Mouse (Mus musculus): ENCODE data around the gene Muc1. TPM values are rescaled to one million over a fixed set of nuclear protein-coding genes. Genes with fewer than 3 reads are reported as not detected.

Muc1 gene
- polyA plus RNA-seq, 1 experiment from 2014 or later: 0.56 TPM

- Histone ChIP-seq H3K4me1 (peaks cover 43% of the 10 kb centered on the region), H3K36me3 (no peaks in the 10 kb centered on the region), H3K27ac (replicated peaks) (peak overlapping the region; percentile 72), H3K4me2 (peak overlapping the region; percentile 89), H3K27me3 (replicated peaks) (peaks cover 15% of the 10 kb centered on the region), H3K9ac (replicated peaks) (no peak overlapping the region), H3K9me3 (replicated peaks) (no peaks in the 10 kb centered on the region), H3K4me3 (replicated peaks) (peak overlapping the region; percentile 44; the same call in 1 of the 2 replicates)
- 53% methylated on average over 7 of the region's 7 CpGs for WGBS
- ATAC-seq (ENCODE audit: low FRiP score): no peak
These were observed 49.2 kb downstream of the Muc1 start for GRCm38 (mm10) chr3:89278107-89278506.

- Histone ChIP-seq H3K4me2 (peak overlapping the region; percentile 89), H3K36me3 (no peaks in the 10 kb centered on the region), H3K4me3 (replicated peaks) (peak overlapping the region; percentile 44), H3K27ac (replicated peaks) (peak overlapping the region; percentile 72), H3K27me3 (replicated peaks) (peaks cover 15% of the 10 kb centered on the region), H3K9ac (replicated peaks) (peak overlapping the region; percentile 51), H3K4me1 (peaks cover 43% of the 10 kb centered on the region), H3K9me3 (replicated peaks) (no peaks in the 10 kb centered on the region)
- 13% methylated on average over 8 of the region's 8 CpGs for WGBS
- ATAC-seq (ENCODE audit: low FRiP score): no peak
These were observed 49.8 kb downstream of the Muc1 start for GRCm38 (mm10) chr3:89278643-89279042.

DNA sequence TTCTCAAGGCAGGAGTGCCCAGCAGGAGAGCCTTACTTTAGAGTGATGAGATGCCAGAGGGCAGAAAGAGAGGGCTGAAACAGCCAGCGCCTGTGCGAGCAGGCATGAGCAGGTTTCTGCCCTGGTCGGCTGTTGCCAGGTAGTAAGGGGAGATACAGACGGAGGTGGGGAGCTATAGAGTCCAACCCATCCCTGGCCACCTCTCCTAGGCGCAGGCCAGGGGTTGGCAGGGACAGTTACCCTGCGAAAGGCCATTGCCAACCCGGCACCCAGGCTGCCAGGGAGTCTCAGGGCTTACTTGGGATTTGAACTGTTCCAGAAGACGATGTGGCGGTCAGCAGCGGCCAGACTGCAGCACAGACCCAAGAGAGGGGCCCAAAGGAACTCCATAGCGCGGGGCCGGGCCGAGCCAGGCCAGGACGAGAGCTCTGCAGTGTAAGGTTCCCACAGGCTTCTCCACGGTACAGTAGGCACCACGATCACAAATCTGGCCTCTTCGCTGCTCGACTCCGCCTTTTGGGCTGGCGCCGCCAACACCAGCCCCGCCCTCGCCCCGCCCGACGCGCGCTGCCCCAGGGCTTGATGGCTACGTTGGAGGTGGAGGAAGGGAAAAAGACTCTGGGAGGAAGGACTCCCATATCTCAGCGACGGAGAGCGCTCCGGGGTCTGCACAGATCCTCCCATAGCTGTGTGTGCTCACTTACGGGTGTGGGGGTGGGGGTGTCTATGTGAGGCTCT lies 50.5 kb downstream of the Muc1 start:
- peaks cover 15% of the 10 kb centered on the region for H3K27me3 ChIP-seq (replicated peaks)

DNA sequence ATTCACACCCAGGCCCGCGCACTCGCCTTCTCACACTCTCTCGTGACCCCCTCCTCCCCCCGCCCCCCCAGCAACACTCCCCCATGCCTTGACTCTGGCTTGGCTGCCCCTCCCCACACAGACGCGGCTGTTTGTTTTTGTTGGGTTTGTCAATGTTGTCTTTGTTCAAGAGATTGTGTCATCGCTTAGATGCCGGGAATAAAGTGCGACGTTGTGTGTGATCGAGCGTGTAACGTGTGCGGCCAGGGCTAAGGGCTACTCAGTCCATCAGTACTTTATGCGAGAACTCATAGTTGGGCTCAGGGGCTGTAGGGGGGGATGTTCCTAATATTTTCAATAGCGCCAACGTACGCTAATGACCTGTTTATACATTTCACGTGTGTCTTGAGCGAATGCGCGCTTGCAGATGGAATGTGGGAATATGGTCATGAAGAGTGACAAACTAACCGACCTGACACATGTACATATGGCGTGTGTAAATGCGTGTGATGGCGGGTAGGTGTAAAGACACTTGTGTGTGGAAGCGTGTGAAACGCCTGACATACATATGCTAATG lies 51.3 kb downstream of the Muc1 start:
- no peaks in the 10 kb centered on the region for H3K36me3 ChIP-seq
- H3K9ac ChIP-seq (replicated peaks): peak overlapping the region; percentile 51
- H3K4me1 ChIP-seq: peaks cover 43% of the 10 kb centered on the region
- H3K4me2 ChIP-seq: peak overlapping the region; percentile 89
- peak overlapping the region; percentile 72 for H3K27ac ChIP-seq (replicated peaks)
- peak overlapping the region; percentile 44 for H3K4me3 ChIP-seq (replicated peaks)
- WGBS: 1% methylated on average over 29 of the region's 29 CpGs
- peak; percentile 20 for ATAC-seq (ENCODE audit: low FRiP score)
- peaks cover 15% of the 10 kb centered on the region for H3K27me3 ChIP-seq (replicated peaks)
- H3K9me3 ChIP-seq (replicated peaks): no peaks in the 10 kb centered on the region

More for the DNA sequence above, 50.5 kb downstream of the Muc1 start:
- Histone ChIP-seq H3K9me3 (replicated peaks) (no peaks in the 10 kb centered on the region), H3K4me1 (peaks cover 43% of the 10 kb centered on the region), H3K9ac (replicated peaks) (peak overlapping the region; percentile 51), H3K4me3 (replicated peaks) (peak overlapping the region; percentile 44), H3K4me2 (peak overlapping the region; percentile 89), H3K36me3 (no peaks in the 10 kb centered on the region), H3K27ac (replicated peaks) (peak overlapping the region; percentile 72)
- 1% methylated on average over 35 of the region's 35 CpGs for WGBS
- peak; percentile 77 for ATAC-seq (ENCODE audit: low FRiP score)

DNA sequence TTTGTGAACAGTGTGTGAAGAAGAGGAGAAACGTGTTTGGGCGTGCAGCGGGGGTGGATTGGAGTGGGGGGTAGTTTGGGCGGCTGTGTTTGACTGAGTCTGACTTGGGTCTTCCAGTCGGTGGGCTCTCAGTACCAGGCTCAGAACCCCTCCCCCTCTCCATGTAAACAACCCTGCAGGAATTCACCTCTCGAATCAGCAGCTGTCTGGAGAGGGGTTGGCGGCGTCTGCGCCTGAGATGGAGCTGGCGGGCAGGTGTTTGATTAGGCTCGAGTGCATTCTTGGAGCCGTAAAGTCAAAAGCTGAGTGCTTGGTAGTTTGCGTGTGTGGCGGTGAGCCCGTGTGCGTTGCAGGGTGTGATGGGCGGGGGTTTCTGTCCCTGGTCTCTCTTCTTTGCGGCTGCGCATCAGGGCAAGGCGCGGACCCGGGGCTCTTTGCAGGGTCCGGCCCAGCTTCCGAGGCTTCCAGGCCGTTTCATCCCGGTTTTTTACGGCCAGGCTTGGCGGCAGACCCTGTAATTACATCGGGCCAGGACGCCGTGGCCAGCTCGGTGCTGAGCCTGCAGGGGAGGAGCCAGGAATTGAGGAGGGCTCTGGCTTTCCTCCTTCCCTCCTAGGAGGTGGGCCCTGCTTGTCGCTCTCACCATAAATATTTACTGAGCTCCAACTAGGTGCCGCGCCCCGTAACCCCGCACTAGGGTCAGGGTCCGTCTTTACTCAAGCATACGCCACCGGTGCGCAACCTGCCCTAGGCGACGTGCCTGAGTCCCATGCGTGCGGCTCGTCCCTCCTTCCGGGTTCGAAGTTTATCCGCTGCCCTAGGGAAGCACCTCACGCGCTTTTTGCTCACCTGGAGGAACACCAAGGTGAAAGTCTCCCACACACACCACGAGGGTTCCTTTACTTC lies 52.0 kb downstream of the Muc1 start, which contains the start of gene Efna1:
Gene Efna1 (minus strand): TSS at position 537 of the 906 bp plus-strand sequence.
- under 1% methylated on average over 52 of the region's 52 CpGs for WGBS
- H3K27ac ChIP-seq (replicated peaks): peak within 1 kb of the TSS; percentile 72
- no peaks in the 10 kb centered on the region for H3K36me3 ChIP-seq
- H3K27me3 ChIP-seq (replicated peaks): peaks cover 15% of the 10 kb centered on the region
- peak within 1 kb of the TSS; percentile 44 for H3K4me3 ChIP-seq (replicated peaks)
- peak within 1 kb of the TSS; percentile 89 for H3K4me2 ChIP-seq
- peak; percentile 45 for ATAC-seq (ENCODE audit: low FRiP score)
- H3K9me3 ChIP-seq (replicated peaks): no peaks in the 10 kb centered on the region
- peak within 1 kb of the TSS; percentile 51 for H3K9ac ChIP-seq (replicated peaks)
- H3K4me1 ChIP-seq: peaks cover 43% of the 10 kb centered on the region

DNA sequence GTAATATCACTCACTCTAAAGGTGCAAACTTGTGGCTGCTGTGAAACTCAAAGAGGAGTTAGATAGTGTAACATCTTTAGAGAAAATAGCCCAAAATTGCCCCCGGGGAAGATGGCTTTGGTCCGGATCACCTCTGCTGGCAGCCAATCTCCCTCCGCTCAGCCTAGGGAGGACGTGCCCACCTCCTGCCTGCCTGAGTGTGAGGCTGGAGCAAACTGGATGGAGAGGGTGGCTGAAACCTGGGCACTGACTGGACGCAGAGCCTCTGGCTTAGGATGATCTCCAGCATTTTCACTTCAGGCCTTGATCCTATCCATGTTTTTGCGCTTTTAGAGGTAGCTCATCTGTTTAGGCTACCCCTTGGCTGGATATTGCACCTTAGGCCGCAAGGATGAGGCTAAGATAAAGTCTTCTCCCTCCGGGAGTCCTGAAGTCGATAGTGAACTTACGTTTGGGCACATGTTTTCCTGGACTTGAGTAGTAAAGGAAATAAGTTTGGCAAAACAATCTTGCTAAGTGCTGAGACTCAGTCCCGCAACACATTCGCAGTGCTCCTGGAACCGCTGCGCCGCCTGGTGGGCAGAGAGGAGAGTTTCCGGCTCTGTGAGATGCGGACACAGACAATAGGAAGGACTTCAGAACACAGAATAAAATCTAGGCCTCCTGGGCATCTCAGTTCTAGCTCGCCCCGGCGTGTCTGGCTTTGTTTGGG lies 52.9 kb downstream of the Muc1 start:
- Histone ChIP-seq H3K9me3 (replicated peaks) (no peaks in the 10 kb centered on the region), H3K4me1 (peaks cover 43% of the 10 kb centered on the region), H3K4me3 (replicated peaks) (peak overlapping the region; percentile 44), H3K4me2 (peak overlapping the region; percentile 89), H3K9ac (replicated peaks) (no peak overlapping the region), H3K36me3 (no peaks in the 10 kb centered on the region), H3K27me3 (replicated peaks) (peaks cover 15% of the 10 kb centered on the region), H3K27ac (replicated peaks) (peak overlapping the region; percentile 72; the same call in 1 of the 2 replicates)
- no peak for ATAC-seq (ENCODE audit: low FRiP score)
- WGBS: 13% methylated on average over 20 of the region's 20 CpGs

DNA sequence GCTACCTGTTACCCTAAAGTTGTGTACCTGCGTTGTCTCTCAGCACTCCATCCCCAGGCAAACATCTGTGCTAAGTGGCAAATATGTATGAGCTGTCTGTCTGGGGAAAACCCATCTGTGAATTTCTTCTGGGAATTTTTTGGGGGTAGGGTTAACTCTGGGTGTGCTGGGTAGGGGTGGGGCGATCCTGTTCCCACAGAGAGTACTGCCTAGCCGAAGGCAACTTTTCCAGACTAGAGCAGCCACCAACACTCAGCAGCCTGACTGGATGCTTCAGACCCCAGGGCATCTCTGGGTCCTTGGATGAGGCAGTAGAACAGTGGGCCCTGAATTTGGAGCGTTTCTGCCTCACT lies 53.4 kb downstream of the Muc1 start:
- Histone ChIP-seq H3K36me3 (no peaks in the 10 kb centered on the region), H3K4me3 (replicated peaks) (no peak overlapping the region), H3K27me3 (replicated peaks) (peaks cover 15% of the 10 kb centered on the region), H3K4me1 (peaks cover 43% of the 10 kb centered on the region), H3K4me2 (peak overlapping the region; percentile 89; the same call in 1 of the 2 replicates), H3K9ac (replicated peaks) (no peak overlapping the region), H3K27ac (replicated peaks) (no peak overlapping the region), H3K9me3 (replicated peaks) (no peaks in the 10 kb centered on the region)
- WGBS: 18% methylated on average over 4 of the region's 4 CpGs
- ATAC-seq (ENCODE audit: low FRiP score): no peak

MicroRNAs encoded within 50 kb of the gene (microRNA counts, 519-probe panel; counts per million panel counts)
- 2,374 counts per million, percentile 54 among the panel's probes with 10 or more counts for microRNA mmu-miR-92b

Small RNA genes within 50 kb of the gene (microRNA-seq; reads per million reads assigned to microRNA genes)
- 2,052 reads per million, percentile 85 among the genes with 10 or more reads in this experiment for gene Mir92b

Other genes starting within 250 kb of the Muc1 start
- 93.2 and 114 TPM in 2 replicates for gene Rusc1, start 135.7 kb upstream of the Muc1 start, polyA plus RNA-seq (2015; fragmentation: Nextera tagmentation; extraction: Ambion mirVana)
- not detected in 2 replicates for gene Gm43738, start 128.0 kb upstream of the Muc1 start, polyA plus RNA-seq (2015; fragmentation: Nextera tagmentation; extraction: Ambion mirVana)
- gene Fdps, start 127.1 kb upstream of the Muc1 start, polyA plus RNA-seq (2015; fragmentation: Nextera tagmentation; extraction: Ambion mirVana): 437 and 499 TPM in 2 replicates
- gene Pklr, start 92.9 kb upstream of the Muc1 start, polyA plus RNA-seq (2015; fragmentation: Nextera tagmentation; extraction: Ambion mirVana): 0.06 and 1.4 TPM in 2 replicates
- gene Hcn3, start 68.9 kb upstream of the Muc1 start, polyA plus RNA-seq (2015; fragmentation: Nextera tagmentation; extraction: Ambion mirVana): 44.8 and 59.3 TPM in 2 replicates
- 20.2 and 22.5 TPM in 2 replicates for gene Clk2, start 64.3 kb upstream of the Muc1 start, polyA plus RNA-seq (2015; fragmentation: Nextera tagmentation; extraction: Ambion mirVana)
- gene Scamp3, start 51.6 kb upstream of the Muc1 start, polyA plus RNA-seq (2015; fragmentation: Nextera tagmentation; extraction: Ambion mirVana): 163 and 168 TPM in 2 replicates
- gene Fam189b, start 45.9 kb upstream of the Muc1 start, polyA plus RNA-seq (2015; fragmentation: Nextera tagmentation; extraction: Ambion mirVana): 41.4 and 47.2 TPM in 2 replicates
- gene Gba, start 26.1 kb upstream of the Muc1 start, polyA plus RNA-seq (2015; fragmentation: Nextera tagmentation; extraction: Ambion mirVana): 45.5 and 47.9 TPM in 2 replicates
- 38.6 and 48.2 TPM in 2 replicates for gene Thbs3, start 13.9 kb upstream of the Muc1 start, polyA plus RNA-seq (2015; fragmentation: Nextera tagmentation; extraction: Ambion mirVana)
- 159 and 171 TPM in 2 replicates for gene Mtx1, start 2.0 kb upstream of the Muc1 start, polyA plus RNA-seq (2015; fragmentation: Nextera tagmentation; extraction: Ambion mirVana)
- gene Krtcap2, start 16.9 kb downstream of the Muc1 start, polyA plus RNA-seq (2015; fragmentation: Nextera tagmentation; extraction: Ambion mirVana): 221 and 222 TPM in 2 replicates
- 63.0 and 76.6 TPM in 2 replicates for gene Trim46, start 17.3 kb downstream of the Muc1 start, polyA plus RNA-seq (2015; fragmentation: Nextera tagmentation; extraction: Ambion mirVana)
- gene Dpm3, start 30.3 kb downstream of the Muc1 start, polyA plus RNA-seq (2015; fragmentation: Nextera tagmentation; extraction: Ambion mirVana): 85.0 and 95.8 TPM in 2 replicates
- 40.9 and 49.3 TPM in 2 replicates for gene Slc50a1, start 41.5 kb downstream of the Muc1 start, polyA plus RNA-seq (2015; fragmentation: Nextera tagmentation; extraction: Ambion mirVana)
- 9.7 and 16.5 TPM in 2 replicates for gene Efna1, start 52.1 kb downstream of the Muc1 start, polyA plus RNA-seq (2015; fragmentation: Nextera tagmentation; extraction: Ambion mirVana)
- gene Efna3, start 93.9 kb downstream of the Muc1 start, polyA plus RNA-seq (2015; fragmentation: Nextera tagmentation; extraction: Ambion mirVana): 95.8 and 107 TPM in 2 replicates
- gene Efna4, start 109.0 kb downstream of the Muc1 start, polyA plus RNA-seq (2015; fragmentation: Nextera tagmentation; extraction: Ambion mirVana): 3.0 and 5.9 TPM in 2 replicates
- gene Adam15, start 120.9 kb downstream of the Muc1 start, polyA plus RNA-seq (2015; fragmentation: Nextera tagmentation; extraction: Ambion mirVana): 69.9 and 71.9 TPM in 2 replicates
- gene Dcst2, start 132.9 kb downstream of the Muc1 start, polyA plus RNA-seq (2015; fragmentation: Nextera tagmentation; extraction: Ambion mirVana): 0.18 and 0.26 TPM in 2 replicates
- 0.86 and 1.2 TPM in 2 replicates for gene Dcst1, start 136.2 kb downstream of the Muc1 start, polyA plus RNA-seq (2015; fragmentation: Nextera tagmentation; extraction: Ambion mirVana)
- 0.73 and 1.5 TPM in 2 replicates for gene Zbtb7b, start 165.7 kb downstream of the Muc1 start, polyA plus RNA-seq (2015; fragmentation: Nextera tagmentation; extraction: Ambion mirVana)
- gene Lenep, start 173.7 kb downstream of the Muc1 start, polyA plus RNA-seq (2015; fragmentation: Nextera tagmentation; extraction: Ambion mirVana): 0.18 and 2.1 TPM in 2 replicates
- gene Flad1, start 182.8 kb downstream of the Muc1 start, polyA plus RNA-seq (2015; fragmentation: Nextera tagmentation; extraction: Ambion mirVana): 32.7 and 33.1 TPM in 2 replicates
- gene Cks1b, start 189.3 kb downstream of the Muc1 start, polyA plus RNA-seq (2015; fragmentation: Nextera tagmentation; extraction: Ambion mirVana): 79.3 and 153 TPM in 2 replicates
- gene Shc1, start 189.4 kb downstream of the Muc1 start, polyA plus RNA-seq (2015; fragmentation: Nextera tagmentation; extraction: Ambion mirVana): 22.0 and 35.3 TPM in 2 replicates
- gene Pygo2, start 201.2 kb downstream of the Muc1 start, polyA plus RNA-seq (2015; fragmentation: Nextera tagmentation; extraction: Ambion mirVana): 38.8 and 41.1 TPM in 2 replicates
- gene Pbxip1, start 207.6 kb downstream of the Muc1 start, polyA plus RNA-seq (2015; fragmentation: Nextera tagmentation; extraction: Ambion mirVana): 16.1 and 23.2 TPM in 2 replicates
- 123 and 142 TPM in 2 replicates for gene Pmvk, start 225.5 kb downstream of the Muc1 start, polyA plus RNA-seq (2015; fragmentation: Nextera tagmentation; extraction: Ambion mirVana)